Mouse (Mus musculus): ENCODE measurements around the gene Batf.

DNA sequence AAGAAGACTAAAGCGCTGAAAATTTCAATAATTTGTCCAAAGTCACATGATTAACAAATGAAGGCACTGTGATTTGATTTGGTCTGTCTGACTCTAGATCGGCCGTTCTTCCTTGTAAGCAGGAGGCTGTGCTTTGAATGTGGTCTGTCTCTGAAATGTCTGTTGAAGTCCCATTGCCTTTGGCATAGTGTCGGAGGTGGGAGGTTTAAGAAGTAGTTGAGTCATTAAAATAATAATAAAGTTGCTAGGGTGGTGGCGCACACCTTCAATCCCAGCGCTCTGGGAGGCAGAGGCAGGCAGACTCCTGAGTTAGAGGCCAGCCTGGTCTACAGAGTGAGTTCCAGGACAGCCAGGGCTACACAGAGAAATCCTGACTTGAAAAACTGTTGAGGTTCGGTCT, 19.4 kb upstream of the Batf start:
- TF ChIP-seq SMC3 (IDR thresholded peaks at IDR 0.05; ENCODE audit: low read depth, low read length) (no peak), EP300 (IDR thresholded peaks at IDR 0.05; ENCODE audit: low read depth in 1 of 2, low read length in 2 of 2) (no peak), TAL1 (IDR thresholded peaks at IDR 0.05; ENCODE audit: low read length) (no peak)
